Mouse (Mus musculus): Measurements from ENCODE around the gene Large1. TPM values are rescaled to one million over a fixed set of nuclear protein-coding genes. Genes with fewer than 3 reads are reported as not detected.

Gene Large1
- polyA plus RNA-seq, 1 experiment, result 10.8 TPM

GRCm38 (mm10) chr8:72883033-72883432 lies 470.3 kb downstream of the Large1 start:
- H3K4me1 ChIP-seq (ENCODE audit: control insufficient read depth, insufficient read depth, low read length), result no peaks in the 10 kb centered on the region
- TF ChIP-seq CTCF (IDR thresholded peaks at IDR 0.05; ENCODE audit: insufficient read depth, low read length) (no peak), POLR2A (IDR thresholded peaks at IDR 0.05; ENCODE audit: borderline replicate concordance, extremely low read depth, low read depth, low read length) (no peak)
- no peak overlapping the region for H3K4me3 ChIP-seq (replicated peaks; ENCODE audit: extremely low read depth, low read depth, low read length)
- no peak for DNase-seq
- 93% methylated on average over 2 of the region's 2 CpGs for WGBS

GRCm38 (mm10) chr8:72873411-72873810 lies 479.9 kb downstream of the Large1 start:
- Histone ChIP-seq H3K4me1 (ENCODE audit: control insufficient read depth, insufficient read depth, low read length) (no peaks in the 10 kb centered on the region), H3K4me3 (replicated peaks; ENCODE audit: extremely low read depth, low read depth, low read length) (no peak overlapping the region)
- TF ChIP-seq POLR2A (IDR thresholded peaks at IDR 0.05; ENCODE audit: borderline replicate concordance, extremely low read depth, low read depth, low read length) (no peak), CTCF (IDR thresholded peaks at IDR 0.05; ENCODE audit: insufficient read depth, low read length) (no peak)
- DNase-seq, result no peak
- 76% methylated on average over 2 of the region's 2 CpGs for WGBS

- no peak overlapping the region for H3K4me3 ChIP-seq (replicated peaks; ENCODE audit: extremely low read depth, low read depth, low read length)
- no peaks in the 10 kb centered on the region for H3K4me1 ChIP-seq (ENCODE audit: control insufficient read depth, insufficient read depth, low read length)
- no peak for TF ChIP-seq POLR2A (IDR thresholded peaks at IDR 0.05; ENCODE audit: borderline replicate concordance, extremely low read depth, low read depth, low read length)
- TF ChIP-seq CTCF (IDR thresholded peaks at IDR 0.05; ENCODE audit: insufficient read depth, low read length), result no peak
- DNase-seq, result no peak
Observed at GRCm38 (mm10) chr8:72846881-72847280, 506.5 kb downstream of the Large1 start.

GRCm38 (mm10) chr8:72835863-72836262 lies 517.5 kb downstream of the Large1 start:
- DNase-seq, result no peak
- TF ChIP-seq POLR2A (IDR thresholded peaks at IDR 0.05; ENCODE audit: borderline replicate concordance, extremely low read depth, low read depth, low read length), result no peak
- TF ChIP-seq CTCF (IDR thresholded peaks at IDR 0.05; ENCODE audit: insufficient read depth, low read length), result no peak
- no peak overlapping the region for H3K4me3 ChIP-seq (replicated peaks; ENCODE audit: extremely low read depth, low read depth, low read length)
- WGBS, result 51% methylated on average over 4 of the region's 4 CpGs
- H3K4me1 ChIP-seq (ENCODE audit: control insufficient read depth, insufficient read depth, low read length), result no peaks in the 10 kb centered on the region

- no peak overlapping the region for H3K4me3 ChIP-seq (replicated peaks; ENCODE audit: extremely low read depth, low read depth, low read length)
- no peak for DNase-seq
- WGBS, result 58% methylated on average over 2 of the region's 2 CpGs
- TF ChIP-seq POLR2A (IDR thresholded peaks at IDR 0.05; ENCODE audit: borderline replicate concordance, extremely low read depth, low read depth, low read length) (no peak), CTCF (IDR thresholded peaks at IDR 0.05; ENCODE audit: insufficient read depth, low read length) (no peak)
- no peaks in the 10 kb centered on the region for H3K4me1 ChIP-seq (ENCODE audit: control insufficient read depth, insufficient read depth, low read length)
Observed at GRCm38 (mm10) chr8:72833112-72833511, 520.2 kb downstream of the Large1 start.

- no peak for TF ChIP-seq POLR2A (IDR thresholded peaks at IDR 0.05; ENCODE audit: borderline replicate concordance, extremely low read depth, low read depth, low read length)
- TF ChIP-seq CTCF (IDR thresholded peaks at IDR 0.05; ENCODE audit: insufficient read depth, low read length), result no peak
Observed at GRCm38 (mm10) chr8:72832371-72832770, 521.0 kb downstream of the Large1 start.

GRCm38 (mm10) chr8:72817655-72818349 lies 535.5 kb downstream of the Large1 start:
- WGBS, result 89% methylated on average over 5 of the region's 5 CpGs
- DNase-seq, result no peak
- Histone ChIP-seq H3K4me3 (replicated peaks; ENCODE audit: extremely low read depth, low read depth, low read length) (no peak overlapping the region), H3K4me1 (ENCODE audit: control insufficient read depth, insufficient read depth, low read length) (no peaks in the 10 kb centered on the region)
- TF ChIP-seq CTCF (IDR thresholded peaks at IDR 0.05; ENCODE audit: insufficient read depth, low read length), result no peak
- TF ChIP-seq POLR2A (IDR thresholded peaks at IDR 0.05; ENCODE audit: borderline replicate concordance, extremely low read depth, low read depth, low read length), result no peak

More at GRCm38 (mm10) chr8:72832371-72832770, 521.0 kb downstream of the Large1 start:
- WGBS, result 12% methylated on average over 1 of the region's 1 CpGs
- DNase-seq, result no peak
- Histone ChIP-seq H3K4me1 (ENCODE audit: control insufficient read depth, insufficient read depth, low read length) (no peaks in the 10 kb centered on the region), H3K4me3 (replicated peaks; ENCODE audit: extremely low read depth, low read depth, low read length) (no peak overlapping the region)

GRCm38 (mm10) chr8:72816679-72817078 lies 536.7 kb downstream of the Large1 start:
- H3K4me3 ChIP-seq (replicated peaks; ENCODE audit: extremely low read depth, low read depth, low read length), result no peak overlapping the region
- no peak for DNase-seq
- no peak for TF ChIP-seq POLR2A (IDR thresholded peaks at IDR 0.05; ENCODE audit: borderline replicate concordance, extremely low read depth, low read depth, low read length)
- no peak for TF ChIP-seq CTCF (IDR thresholded peaks at IDR 0.05; ENCODE audit: insufficient read depth, low read length)
- no peaks in the 10 kb centered on the region for H3K4me1 ChIP-seq (ENCODE audit: control insufficient read depth, insufficient read depth, low read length)

- no peak for TF ChIP-seq POLR2A (IDR thresholded peaks at IDR 0.05; ENCODE audit: borderline replicate concordance, extremely low read depth, low read depth, low read length)
- TF ChIP-seq CTCF (IDR thresholded peaks at IDR 0.05; ENCODE audit: insufficient read depth, low read length), result 0 out of 2 replicates have a peak, but pooled peaks have one; percentile 6
- WGBS, result 73% methylated on average over 7 of the region's 7 CpGs
- Histone ChIP-seq H3K4me3 (replicated peaks; ENCODE audit: extremely low read depth, low read depth, low read length) (no peak overlapping the region), H3K4me1 (ENCODE audit: control insufficient read depth, insufficient read depth, low read length) (no peaks in the 10 kb centered on the region)
- no peak for DNase-seq
Observed at GRCm38 (mm10) chr8:72815681-72816080, 537.7 kb downstream of the Large1 start.

- whole genome bisulfite sequencing, result 91% methylated on average over 3 of the region's 3 CpGs
- DNase-seq, result no peak
- H3K4me3 ChIP-seq (replicated peaks; ENCODE audit: extremely low read depth, low read depth, low read length), result no peak overlapping the region
- TF ChIP-seq POLR2A (IDR thresholded peaks at IDR 0.05; ENCODE audit: borderline replicate concordance, extremely low read depth, low read depth, low read length) (no peak), CTCF (IDR thresholded peaks at IDR 0.05; ENCODE audit: insufficient read depth, low read length) (no peak)
- no peaks in the 10 kb centered on the region for H3K4me1 ChIP-seq (ENCODE audit: control insufficient read depth, insufficient read depth, low read length)
Observed at GRCm38 (mm10) chr8:72812690-72813089, 540.6 kb downstream of the Large1 start.
